Mouse (Mus musculus) 416B (cell line): Measurements from ENCODE around the gene Ypel2.

ENCODE experiments used
- DNase-seq: peaks from one replicate; pipeline ENCODE4 v3.0.0; 2011; ENCODE audit warnings: low read depth

The Ypel2 gene

DNA sequence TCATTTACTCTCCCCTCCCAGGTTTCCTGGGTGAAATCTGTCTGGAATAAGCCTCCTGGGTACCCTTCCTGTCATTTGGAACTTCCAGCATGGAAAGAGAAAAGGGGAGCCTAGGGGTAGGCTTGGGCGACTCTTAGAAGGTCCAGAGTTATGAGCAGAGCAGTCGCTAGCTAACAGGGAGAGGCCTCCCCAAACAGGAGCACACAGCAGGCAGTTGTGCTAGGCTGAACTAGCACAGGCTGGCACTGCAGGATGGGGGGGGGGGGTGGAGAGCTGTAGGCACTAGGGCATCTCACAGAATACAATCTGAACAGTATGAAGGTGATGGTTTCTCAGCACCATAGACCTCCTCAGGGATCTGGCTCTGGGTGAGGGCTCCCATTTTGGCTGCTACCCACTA lies 31.1 kb downstream of the Ypel2 start:
- DNase-seq, result no peak

DNA sequence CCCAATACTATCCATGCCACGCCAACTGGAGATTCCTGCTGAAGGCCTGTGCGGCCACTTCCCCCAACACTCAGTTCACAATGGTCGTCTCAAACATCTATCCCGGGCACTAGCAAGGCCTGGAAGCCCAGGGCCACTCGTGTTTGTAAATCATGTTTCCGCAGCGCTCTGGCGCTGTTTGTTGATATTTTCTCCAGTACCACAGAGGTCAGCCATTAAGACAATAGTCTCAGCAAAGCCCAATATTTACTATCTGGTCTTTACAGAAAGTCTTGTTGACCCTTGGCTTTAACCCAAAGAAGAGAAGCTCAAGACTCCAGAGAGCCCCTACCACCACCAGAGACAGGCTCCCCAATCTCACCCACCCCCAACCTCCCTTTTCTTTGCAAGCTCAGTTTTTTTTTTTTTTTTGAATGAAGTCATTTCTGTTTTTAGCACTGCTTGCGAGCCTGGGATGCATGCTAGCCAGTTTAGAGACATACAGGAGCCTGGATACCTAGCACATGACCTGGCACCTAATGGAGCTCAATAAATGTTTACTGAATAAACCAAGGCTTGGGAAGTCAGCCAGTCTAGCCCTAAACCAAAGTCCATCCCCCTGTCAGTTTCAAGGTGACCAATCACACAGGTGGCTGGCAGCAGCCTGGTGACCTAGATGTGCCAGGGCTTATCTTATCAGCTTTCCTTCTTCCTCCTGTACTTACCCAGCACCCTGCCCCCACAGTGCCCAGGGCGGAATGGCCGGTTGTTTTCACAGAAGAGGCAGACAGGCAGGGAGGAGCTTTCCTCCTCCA lies 31.8 kb downstream of the Ypel2 start:
- DNase-seq, result peak; percentile 50

DNA sequence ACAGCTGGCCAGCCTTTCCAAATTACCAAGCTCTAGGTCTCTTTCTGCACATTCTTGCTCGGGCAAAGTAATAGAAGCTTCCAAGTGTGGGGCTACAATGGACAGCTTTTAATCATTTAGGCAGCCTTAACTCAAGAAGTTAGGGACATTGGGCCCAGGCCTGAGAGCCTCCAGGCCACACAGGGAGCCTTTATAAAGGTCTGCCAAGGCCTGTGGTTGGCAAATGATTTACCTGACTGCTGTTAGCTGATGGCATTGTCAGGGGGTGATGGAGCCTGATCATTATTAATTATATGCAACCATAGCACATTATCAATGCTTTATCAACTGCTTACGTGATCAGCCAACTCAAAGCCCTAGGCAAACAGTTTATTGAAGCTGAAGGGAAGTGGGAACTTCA lies 33.2 kb downstream of the Ypel2 start:
- DNase-seq, result no peak

DNA sequence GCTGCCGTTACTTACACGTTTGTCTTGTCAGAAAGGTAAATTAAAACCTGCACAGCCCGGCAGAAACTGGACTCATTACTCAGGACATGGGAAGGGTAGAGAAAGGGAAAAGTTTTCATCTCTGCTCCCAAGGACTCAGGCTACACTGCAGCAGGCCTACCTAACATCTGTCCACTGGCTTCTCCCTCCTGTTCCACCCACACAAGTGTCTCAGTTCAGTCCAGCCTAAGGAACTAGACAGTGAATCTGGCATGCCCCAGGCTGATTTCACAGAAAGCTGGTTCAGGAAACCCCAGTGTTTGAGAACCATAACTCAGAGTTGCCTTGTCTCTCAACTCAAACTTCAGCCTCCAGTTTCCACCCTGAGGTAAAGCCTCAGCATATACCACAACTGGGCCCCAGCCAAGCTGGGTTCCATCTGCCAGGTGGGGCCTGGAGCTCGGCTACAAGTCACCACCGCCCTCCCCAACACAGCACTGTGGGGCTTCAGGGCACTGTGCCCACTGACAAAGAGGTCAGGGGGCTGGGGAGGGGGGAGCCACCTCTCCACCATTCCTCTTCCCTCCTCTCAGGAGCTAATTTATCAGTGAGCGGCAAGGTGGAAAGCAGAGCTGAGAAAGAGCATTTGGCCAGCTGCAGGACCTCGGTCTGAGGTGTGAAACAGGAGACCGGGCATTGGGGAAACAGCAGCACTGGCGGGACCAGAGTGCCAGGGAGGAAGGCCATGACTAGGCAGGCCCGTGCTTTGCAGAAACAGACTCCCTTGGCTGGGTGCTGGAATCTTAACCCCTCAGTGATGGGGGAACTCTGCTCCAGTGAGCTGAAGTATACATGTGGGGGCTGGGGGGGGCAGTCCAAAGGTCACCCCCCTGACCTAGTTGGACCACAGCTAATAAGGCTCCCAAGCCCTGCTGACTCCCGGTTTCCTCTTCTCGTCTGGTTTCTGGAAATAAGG lies 34.5 kb downstream of the Ypel2 start:
- DNase-seq, result no peak

DNA sequence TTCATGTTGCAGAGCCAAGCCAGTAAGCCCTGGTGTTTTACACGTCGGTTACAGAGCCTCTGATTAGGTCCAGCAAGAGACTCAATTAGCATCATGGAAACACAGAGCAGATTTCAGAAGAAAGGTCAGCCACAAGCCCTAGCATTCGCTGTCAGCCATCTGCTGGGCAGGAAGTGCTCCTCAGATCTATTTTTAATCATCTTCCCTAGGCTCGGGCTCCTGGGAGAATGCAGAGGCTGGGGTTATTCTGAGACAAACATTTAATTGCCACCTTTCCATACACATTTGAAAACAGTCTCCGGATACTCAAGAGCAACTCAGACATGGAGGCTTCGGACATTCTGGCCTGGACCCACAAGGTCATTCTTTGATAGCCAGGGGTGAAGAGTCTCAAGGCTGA lies 35.3 kb downstream of the Ypel2 start:
- peak; percentile 41 for DNase-seq

DNA sequence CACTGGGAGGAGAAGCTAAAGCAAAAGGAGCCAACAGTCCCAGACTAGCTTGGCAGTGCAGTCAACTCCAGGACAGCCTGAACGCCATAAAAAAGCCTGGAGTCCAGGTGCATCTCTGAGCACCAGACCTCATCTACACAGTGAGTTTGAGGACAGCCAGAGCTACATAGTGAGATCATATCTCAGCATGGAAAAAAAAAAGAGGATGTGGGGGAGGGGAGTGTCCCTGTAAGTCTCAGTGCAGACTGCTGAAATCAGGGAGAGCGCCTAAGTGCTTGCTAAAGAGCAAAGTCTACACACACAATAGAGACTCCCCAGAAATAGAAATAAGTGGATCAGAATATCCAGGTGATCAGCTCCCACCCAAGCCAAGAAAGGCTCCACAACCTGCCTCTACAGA lies 37.1 kb downstream of the Ypel2 start:
- peak; percentile 57 for DNase-seq

DNA sequence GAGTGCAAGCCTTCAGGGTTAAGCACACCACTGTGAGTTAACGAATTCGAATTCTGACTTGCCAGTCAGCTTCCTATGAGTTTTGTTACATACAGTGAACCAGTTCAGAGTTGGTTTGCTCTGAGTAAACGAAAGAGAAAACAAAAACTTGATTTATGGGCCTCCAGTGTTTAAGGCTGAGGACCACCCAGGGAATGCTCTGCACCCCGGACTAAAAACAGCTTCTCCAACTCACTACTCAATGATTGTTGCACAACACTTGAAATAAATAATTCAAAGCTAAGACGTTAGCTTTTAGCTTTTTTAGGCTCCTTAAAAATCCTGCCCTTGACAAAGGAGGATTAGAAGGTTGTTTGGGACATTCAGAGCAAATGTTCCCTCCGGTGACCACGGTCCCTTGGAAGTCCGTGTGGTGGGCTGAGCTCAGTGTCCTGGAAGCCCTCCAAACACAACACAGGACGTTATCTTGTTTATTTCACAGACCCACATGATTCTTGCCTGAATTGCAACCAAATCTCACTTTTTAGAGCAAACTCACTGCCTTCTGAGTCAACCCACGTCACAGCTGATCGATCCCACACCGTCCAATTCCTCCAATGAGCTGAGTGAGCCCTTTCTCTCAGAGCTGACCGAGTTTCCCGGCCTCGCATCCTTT lies 38.8 kb downstream of the Ypel2 start:
- no peak for DNase-seq

DNA sequence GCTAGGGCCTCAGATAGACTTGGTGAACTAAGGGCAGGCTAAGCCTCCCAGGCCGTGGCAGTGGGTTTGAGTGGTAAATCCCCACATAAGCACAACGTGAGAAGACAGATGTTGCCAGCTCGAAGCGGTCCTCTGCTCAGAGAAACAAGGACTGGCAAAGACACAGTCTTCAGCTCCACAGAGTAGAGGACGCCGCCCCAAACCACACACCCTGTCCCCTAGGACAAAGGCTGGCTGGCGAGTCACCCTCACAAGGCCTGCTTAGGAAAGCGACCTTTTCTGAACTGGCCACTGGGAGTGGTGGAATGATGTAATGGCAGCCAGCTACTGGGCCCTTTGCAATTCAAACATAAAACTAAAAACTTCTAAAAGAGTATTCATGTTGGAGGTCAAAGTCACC lies 40.4 kb downstream of the Ypel2 start:
- peak; percentile 43 for DNase-seq

DNA sequence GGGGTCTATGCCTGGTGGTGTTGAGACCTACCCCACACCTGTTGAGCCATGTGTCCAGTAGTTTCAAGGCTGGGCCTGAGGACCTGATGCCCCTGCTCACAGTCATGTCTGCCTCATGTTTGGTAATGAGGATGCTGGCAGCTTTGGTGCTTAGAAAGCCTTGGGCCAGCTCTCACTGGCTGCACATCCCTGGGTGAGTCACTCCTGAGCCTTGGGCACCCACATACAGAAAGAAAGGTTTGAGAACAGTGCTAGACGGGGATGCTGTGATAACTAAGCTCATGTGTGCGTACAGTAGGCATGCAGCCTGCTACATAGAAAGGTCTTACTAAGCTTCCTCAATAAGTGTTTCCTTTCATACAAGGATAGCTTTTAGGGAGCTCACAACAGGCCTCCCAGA lies 40.8 kb downstream of the Ypel2 start:
- DNase-seq, result no peak

DNA sequence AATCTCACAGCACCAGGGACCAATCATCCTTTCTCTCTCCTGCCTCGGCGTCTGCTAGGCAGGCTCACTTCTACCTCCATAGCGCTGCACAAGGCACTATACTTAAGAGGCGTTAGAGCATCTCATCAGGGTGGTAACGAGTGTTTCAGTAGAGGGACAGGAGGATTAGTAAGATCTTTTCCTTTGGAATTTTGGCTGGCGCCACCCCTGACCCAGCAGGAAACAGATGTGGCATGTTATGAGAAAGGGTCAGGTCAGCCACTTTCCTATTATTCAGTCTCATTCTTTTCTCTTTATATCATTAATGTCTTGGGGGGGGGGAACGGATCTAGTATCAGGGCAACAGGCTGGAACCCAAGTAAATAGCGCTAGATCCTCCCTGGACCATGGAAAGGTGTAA lies 41.8 kb downstream of the Ypel2 start:
- DNase-seq, result no peak

DNA sequence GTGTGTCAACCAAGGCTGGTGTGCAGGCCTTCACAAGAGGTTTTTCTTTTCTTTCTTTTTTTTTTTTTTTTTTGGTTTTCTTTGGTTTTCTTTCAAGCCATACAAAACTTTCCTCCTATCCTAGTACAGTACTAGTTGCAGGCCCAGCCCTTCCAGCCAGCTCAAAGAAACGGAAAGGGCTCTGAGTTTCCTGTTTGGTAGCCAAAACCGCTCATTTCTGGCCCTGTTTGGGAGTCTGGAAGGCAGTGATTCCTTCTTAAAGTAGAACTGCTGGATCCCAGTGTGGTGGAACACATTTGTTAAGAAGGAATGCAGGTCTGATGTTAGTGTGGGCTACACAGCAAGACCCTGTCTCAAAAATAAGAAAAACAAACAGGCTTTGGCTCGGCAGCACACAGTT lies 43.0 kb downstream of the Ypel2 start:
- no peak for DNase-seq

DNA sequence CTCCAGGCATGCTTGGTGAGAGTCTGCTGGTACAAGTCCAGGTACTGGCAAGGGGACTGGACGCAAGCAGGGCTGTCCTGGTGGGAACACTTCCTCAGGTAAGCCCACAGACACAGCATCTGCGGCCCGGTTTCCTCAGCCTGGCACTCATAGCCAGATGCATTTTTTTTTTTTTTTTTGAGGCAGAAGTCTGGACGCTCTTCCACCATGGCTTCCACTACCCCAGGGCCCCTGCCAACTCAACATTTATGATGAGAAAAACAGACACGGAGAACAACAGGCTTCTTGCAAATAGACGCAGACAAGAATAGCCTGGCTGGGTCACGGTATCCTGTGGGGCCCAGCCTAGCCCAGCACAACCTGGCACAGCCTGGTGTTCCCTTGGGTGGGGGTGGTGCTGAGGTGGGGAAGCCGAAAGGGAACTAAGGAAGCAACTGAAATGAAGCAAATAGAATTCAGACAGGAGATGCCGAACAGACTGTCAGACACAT lies 43.5 kb downstream of the Ypel2 start:
- no peak for DNase-seq

DNA sequence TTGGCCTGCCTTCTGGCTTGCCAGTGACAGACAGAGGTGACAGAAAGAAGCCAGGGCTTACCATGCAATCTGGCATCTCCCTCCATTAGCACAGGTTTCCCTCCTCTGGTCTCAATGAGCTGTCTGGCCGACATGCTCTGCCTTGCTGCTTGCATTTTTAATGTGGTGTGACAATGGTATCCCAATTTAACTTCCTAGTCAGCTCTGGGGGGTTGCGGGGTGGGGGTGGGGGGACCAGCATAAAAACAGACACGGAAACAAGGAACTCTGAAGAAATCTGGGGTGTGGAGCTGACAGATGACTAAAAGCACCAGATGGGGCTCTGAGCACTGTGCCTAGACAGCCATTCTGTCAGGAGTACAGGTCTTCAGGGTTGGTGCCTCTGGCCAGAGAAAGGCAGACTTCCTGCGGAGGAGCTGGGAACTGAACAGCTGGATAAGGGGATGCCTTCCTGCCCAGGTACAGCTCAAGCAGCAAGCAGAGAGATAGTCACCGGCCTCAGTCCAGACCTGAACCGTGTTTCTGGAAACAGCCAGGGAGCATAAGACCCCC lies 46.8 kb downstream of the Ypel2 start:
- DNase-seq, result no peak

DNA sequence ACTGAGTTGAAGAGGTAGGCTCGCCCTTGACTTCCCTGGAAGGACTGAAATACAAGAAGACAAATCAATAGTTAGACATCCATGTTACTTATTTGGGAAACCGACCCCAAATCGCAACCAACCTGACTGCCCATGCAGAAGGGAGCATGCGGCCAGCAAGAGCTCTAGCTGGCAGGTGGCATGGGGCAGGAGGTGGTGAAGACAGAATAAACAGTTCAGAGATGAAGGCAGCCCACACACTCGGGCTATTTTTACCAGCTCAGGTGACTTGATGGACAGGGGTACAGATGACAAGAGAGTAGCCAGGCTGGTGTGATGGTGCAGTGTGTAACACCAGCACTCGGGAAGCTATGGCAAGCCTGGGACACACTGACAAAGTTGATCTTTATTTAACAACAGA lies 47.6 kb downstream of the Ypel2 start:
- no peak for DNase-seq

DNA sequence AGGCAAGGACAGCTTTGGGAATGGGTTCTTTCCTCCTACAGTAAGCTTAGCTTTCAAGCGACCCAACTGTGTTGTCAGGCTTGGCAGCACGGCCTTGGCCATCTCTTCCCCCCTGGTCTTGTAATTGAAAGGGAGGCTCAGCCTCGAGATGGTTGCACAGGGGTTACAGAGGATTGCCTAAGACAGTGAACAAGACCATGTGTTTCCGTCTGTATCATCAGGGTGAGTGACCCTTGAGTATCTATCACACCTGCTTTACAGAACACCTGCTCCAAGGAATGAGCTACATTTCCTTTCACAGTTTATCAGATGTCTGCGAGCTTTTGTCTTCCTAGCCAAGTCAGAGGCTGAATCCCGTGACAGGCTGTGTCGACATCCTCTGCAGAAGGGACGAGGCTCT lies 48.4 kb downstream of the Ypel2 start:
- peak; percentile 24 for DNase-seq

DNA sequence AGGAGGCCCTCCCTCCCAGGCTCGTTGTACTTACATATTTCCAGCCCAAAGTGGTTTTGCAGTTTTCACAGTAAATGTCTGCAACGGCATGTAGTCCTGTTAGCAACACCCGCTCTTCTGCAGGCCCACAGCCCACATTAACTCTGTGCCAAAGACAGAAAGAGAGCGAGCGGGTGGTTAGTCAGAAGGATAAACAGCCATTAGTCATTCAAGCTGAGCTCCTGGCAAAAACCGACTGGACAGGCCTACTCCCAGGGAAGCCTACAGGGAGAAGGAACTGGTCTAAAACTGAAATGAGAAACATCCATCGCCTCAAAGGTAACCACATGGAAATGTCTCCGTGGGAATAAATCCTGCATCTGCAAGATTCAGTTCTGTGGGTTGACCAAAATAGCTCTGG lies 49.0 kb downstream of the Ypel2 start:
- no peak for DNase-seq

DNA sequence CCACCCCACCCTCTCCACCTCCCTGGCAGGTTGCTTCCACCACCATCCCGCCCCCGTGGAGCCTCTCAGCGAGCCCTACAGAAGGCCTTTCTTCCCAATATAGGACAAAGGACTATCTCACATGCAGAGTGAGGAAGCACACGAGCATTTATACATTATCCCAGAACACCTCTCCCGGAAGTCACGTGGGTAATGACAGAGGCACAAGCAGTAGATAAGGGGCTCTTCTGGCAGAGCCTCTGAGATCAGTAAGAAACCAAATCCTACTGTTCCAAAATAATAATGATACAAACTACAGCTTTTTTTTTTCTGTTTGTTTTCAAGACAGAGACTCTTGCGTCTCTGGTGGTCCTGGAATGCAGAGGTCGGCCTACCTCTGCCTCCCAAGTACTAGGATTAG lies 51.6 kb downstream of the Ypel2 start:
- DNase-seq, result no peak

DNA sequence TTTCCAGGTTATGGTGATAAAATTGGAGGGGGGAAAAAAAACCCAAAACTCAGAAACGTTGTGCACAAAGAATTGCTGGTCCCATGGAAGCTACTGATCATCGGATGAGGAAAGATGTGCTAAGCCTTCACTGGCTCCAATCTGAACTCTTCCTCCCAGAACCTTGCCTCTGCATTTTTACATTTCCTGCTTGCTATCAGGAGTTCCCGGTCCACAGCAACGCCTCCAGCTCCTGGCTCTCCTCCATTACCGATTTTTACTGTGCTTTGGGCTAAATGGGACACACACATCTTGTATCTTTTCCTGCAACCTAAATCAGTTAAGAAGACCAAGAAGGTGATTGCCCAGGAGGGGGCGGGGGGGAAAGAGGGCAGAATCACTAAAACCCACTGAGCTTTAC lies 54.0 kb downstream of the Ypel2 start:
- DNase-seq, result no peak

DNA sequence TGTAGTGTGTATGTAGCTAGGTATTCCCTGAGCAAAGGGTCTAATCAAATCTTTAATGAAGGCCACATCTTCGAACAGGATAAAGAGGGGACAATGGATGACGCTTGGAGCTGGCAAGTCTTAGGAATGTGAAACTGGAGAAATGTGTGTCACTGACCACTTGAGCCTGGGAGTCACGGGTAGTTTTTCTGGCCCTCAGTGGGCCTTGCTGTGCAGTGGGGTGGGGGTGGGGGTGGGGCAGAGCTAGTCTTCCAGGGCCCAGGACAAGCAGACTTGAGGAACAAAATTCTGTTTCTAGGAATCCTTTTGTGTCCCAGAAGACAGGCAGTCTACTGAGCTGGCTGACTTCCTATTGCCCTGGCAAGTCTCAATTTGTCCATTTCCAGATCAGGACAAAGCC lies 55.0 kb downstream of the Ypel2 start:
- no peak for DNase-seq

DNA sequence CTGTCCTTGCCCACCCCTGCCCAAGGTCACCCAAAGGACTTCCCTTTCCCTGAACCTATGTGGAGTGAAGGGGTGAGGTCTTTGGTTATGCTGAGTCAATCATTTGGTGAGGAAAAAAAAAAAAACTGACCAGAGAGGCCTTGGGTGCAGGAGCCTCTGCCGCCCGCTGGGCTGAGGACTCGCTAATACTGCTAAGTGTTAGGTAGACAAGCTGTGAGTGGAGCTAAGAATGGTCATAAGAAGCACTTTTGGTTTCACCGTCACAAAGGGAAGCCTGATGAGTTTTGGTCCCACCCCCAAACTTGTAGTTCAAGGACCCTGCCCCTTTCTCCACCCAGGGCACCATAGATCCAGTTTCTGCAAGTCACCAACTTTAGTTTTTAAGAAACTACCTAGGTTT lies 55.4 kb downstream of the Ypel2 start:
- DNase-seq, result no peak

DNA sequence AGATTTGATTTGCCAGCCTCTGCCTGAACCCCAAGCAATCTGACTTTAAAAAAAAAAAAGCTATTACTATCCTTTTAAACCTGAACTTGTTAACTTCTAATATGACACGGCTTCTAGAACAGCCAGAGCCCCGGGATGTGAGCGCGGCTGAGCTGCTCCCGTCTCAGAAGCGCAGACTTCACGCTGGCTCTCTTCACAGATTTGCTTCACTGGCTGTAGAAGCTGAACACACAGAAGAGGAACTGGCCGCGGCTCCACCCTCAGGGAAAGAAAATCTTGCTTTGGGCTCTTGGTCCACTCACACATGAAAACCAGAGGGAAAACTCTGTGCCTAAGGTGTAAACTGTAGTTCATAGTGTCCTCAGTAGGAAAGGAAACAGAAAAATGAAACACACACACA lies 56.6 kb downstream of the Ypel2 start:
- no peak for DNase-seq

DNA sequence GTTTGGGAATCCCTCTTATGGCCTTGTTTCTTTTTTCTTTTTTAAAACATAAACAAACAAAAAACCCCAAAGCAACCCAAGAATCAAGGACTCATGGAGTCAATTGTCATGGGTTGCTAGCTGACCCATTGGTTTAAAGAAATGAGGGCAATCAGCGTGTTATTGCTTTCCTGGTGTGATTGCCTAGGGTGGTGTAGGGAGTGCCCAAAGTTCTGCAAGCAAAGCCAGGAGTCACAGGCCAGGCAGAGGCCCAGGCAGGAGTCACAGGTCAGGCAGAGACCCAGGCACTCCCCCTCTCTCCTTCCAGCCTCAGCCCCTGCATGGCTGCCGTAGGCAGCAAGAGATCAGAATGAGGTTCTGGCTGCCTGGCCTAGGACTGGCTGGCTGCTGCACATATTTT lies 58.6 kb downstream of the Ypel2 start:
- DNase-seq, result no peak
